Mouse (Mus musculus) stomach, postnatal 0 days (tissue): ENCODE results near the gene Dtx3l.

ENCODE experiments used
- CTCF ChIP-seq: IDR thresholded peaks from 2 replicates; pipeline ENCODE4 v1.5.1; 2016; ENCODE audit warnings: antibody characterized with exemption, low read depth, mild to moderate bottlenecking, moderate library complexity
- EP300 ChIP-seq: optimal IDR thresholded peaks from 2 replicates; pipeline ENCODE3; 2016; ENCODE audit warnings: antibody characterized with exemption

DNA sequence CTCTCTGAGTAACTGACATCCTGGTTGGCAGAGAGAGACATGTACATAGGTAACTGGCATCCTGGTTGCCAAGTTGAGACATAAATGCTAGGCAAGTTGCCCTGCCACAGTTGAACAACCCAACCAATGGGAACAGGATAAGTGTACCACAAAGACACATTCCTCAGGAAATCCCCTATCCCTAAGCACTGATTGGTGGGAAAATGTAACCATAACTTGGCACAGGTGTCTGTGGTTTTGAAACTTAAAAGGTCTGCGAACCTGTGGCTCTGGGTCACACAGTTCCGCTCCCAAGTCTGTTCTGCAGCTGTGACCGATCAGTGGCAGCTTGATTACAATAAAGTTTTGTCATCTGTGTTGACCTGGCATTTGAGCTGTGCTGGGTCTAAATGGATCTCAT, 33.6 kb downstream of the Dtx3l start:
- TF ChIP-seq EP300 = no peak
- TF ChIP-seq CTCF = no peak
